Mouse (Mus musculus) cortical plate, adult 2 months (tissue): Measurements from ENCODE around the gene 1700020D05Rik.

Experiments
- CTCF ChIP-seq: fragments of 200-500 bp; IDR thresholded peaks from 2 replicates; pipeline ENCODE4 v1.5.1; 2011; ENCODE audit warnings: mild to moderate bottlenecking, control low read depth, low read length; ENCODE audit not compliant: insufficient read depth; ENCODE audit errors: extremely low read depth
- POLR2A ChIP-seq: fragments of 200-500 bp; IDR thresholded peaks from 2 replicates; pipeline ENCODE4 v1.6.1; 2011; ENCODE audit warnings: mild to moderate bottlenecking, low read length, control low read depth; ENCODE audit not compliant: insufficient read depth; ENCODE audit errors: extremely low read depth

GRCm38 (mm10) chr19:5488878-5489571 lies 14.6 kb downstream of the 1700020D05Rik start:
- TF ChIP-seq CTCF: no peak
- TF ChIP-seq POLR2A: peak; percentile 90
